Mouse (Mus musculus): ENCODE data around the gene Adra1b. TPM values are rescaled to one million over a fixed set of nuclear protein-coding genes. Genes with fewer than 3 reads are reported as not detected.

The Adra1b gene
- polyA plus RNA-seq, 1 experiment from 2014 or later, result 13.2 TPM

- H3K36me3 ChIP-seq, result no peaks in the 10 kb centered on the region
- H3K9me3 ChIP-seq, result no peaks in the 10 kb centered on the region
- ATAC-seq (ENCODE audit: low FRiP score, low read depth), result no peak
- H3K9ac ChIP-seq, result no peak overlapping the region
- H3K27ac ChIP-seq (replicated peaks), result no peak overlapping the region
- no peak overlapping the region for H3K4me2 ChIP-seq
- no peak overlapping the region for H3K4me3 ChIP-seq
- H3K27me3 ChIP-seq, result no peaks in the 10 kb centered on the region
- 48% methylated on average over 6 of the region's 6 CpGs for WGBS
- H3K4me1 ChIP-seq (replicated peaks), result no peaks in the 10 kb centered on the region; the same call in 1 of the 2 replicates
These were observed 25.2 kb upstream of the Adra1b start for GRCm38 (mm10) chr11:43926163-43926562.

- WGBS, result 51% methylated on average over 6 of the region's 6 CpGs
- Histone ChIP-seq H3K4me2 (no peak overlapping the region), H3K4me3 (no peak overlapping the region), H3K27me3 (no peaks in the 10 kb centered on the region), H3K9ac (no peak overlapping the region), H3K9me3 (no peaks in the 10 kb centered on the region), H3K27ac (replicated peaks) (no peak overlapping the region), H3K36me3 (no peaks in the 10 kb centered on the region), H3K4me1 (replicated peaks) (no peaks in the 10 kb centered on the region; the same call in 1 of the 2 replicates)
- ATAC-seq (ENCODE audit: low FRiP score, low read depth), result no peak
These were observed 24.6 kb upstream of the Adra1b start for GRCm38 (mm10) chr11:43925584-43925983.

GRCm38 (mm10) chr11:43921701-43922100, 20.7 kb upstream of the Adra1b start:
- no peak for ATAC-seq (ENCODE audit: low FRiP score, low read depth)
- 79% methylated on average over 2 of the region's 2 CpGs for WGBS
- no peak overlapping the region for H3K4me2 ChIP-seq

GRCm38 (mm10) chr11:43919492-43920055, 18.6 kb upstream of the Adra1b start:
- no peaks in the 10 kb centered on the region for H3K36me3 ChIP-seq
- no peaks in the 10 kb centered on the region for H3K27me3 ChIP-seq
- no peaks in the 10 kb centered on the region for H3K4me1 ChIP-seq (replicated peaks)
- no peak overlapping the region for H3K27ac ChIP-seq (replicated peaks)
- no peak for ATAC-seq (ENCODE audit: low FRiP score, low read depth)
- H3K9me3 ChIP-seq, result no peaks in the 10 kb centered on the region
- no peak overlapping the region for H3K9ac ChIP-seq
- no peak overlapping the region for H3K4me2 ChIP-seq
- H3K4me3 ChIP-seq, result no peak overlapping the region
- 86% methylated on average over 7 of the region's 7 CpGs for WGBS

More at GRCm38 (mm10) chr11:43921701-43922100, 20.7 kb upstream of the Adra1b start:
- no peak overlapping the region for H3K9ac ChIP-seq
- H3K27me3 ChIP-seq, result no peaks in the 10 kb centered on the region
- H3K36me3 ChIP-seq, result no peaks in the 10 kb centered on the region
- H3K4me3 ChIP-seq, result no peak overlapping the region
- H3K9me3 ChIP-seq, result no peaks in the 10 kb centered on the region
- no peak overlapping the region for H3K27ac ChIP-seq (replicated peaks)
- H3K4me1 ChIP-seq (replicated peaks), result no peaks in the 10 kb centered on the region; the same call in 1 of the 2 replicates

GRCm38 (mm10) chr11:43914552-43915447, 13.8 kb upstream of the Adra1b start:
- Histone ChIP-seq H3K4me3 (no peak overlapping the region), H3K4me2 (no peak overlapping the region), H3K9me3 (no peaks in the 10 kb centered on the region), H3K36me3 (no peaks in the 10 kb centered on the region), H3K27ac (replicated peaks) (no peak overlapping the region), H3K4me1 (replicated peaks) (no peaks in the 10 kb centered on the region), H3K27me3 (no peaks in the 10 kb centered on the region), H3K9ac (no peak overlapping the region)
- WGBS, result 84% methylated on average over 12 of the region's 12 CpGs
- no peak for ATAC-seq (ENCODE audit: low FRiP score, low read depth)

- Histone ChIP-seq H3K4me2 (no peak overlapping the region), H3K4me3 (no peak overlapping the region), H3K9ac (no peak overlapping the region), H3K36me3 (no peaks in the 10 kb centered on the region), H3K27ac (replicated peaks) (no peak overlapping the region), H3K4me1 (replicated peaks) (no peaks in the 10 kb centered on the region), H3K27me3 (no peaks in the 10 kb centered on the region), H3K9me3 (no peaks in the 10 kb centered on the region)
- 94% methylated on average over 16 of the region's 16 CpGs for WGBS
- no peak for ATAC-seq (ENCODE audit: low FRiP score, low read depth)
These were observed 11.3 kb upstream of the Adra1b start for GRCm38 (mm10) chr11:43912136-43912888.

GRCm38 (mm10) chr11:43911646-43912045, 10.6 kb upstream of the Adra1b start:
- no peak for ATAC-seq (ENCODE audit: low FRiP score, low read depth)
- Histone ChIP-seq H3K9ac (no peak overlapping the region), H3K27ac (replicated peaks) (no peak overlapping the region), H3K4me2 (no peak overlapping the region), H3K4me1 (replicated peaks) (no peaks in the 10 kb centered on the region), H3K9me3 (no peaks in the 10 kb centered on the region), H3K27me3 (no peaks in the 10 kb centered on the region), H3K36me3 (no peaks in the 10 kb centered on the region), H3K4me3 (no peak overlapping the region)
- 82% methylated on average over 6 of the region's 6 CpGs for WGBS

GRCm38 (mm10) chr11:43903351-43903750, 2.3 kb upstream of the Adra1b start:
- ATAC-seq (ENCODE audit: low FRiP score, low read depth), result no peak
- Histone ChIP-seq H3K4me1 (replicated peaks) (no peaks in the 10 kb centered on the region), H3K27ac (replicated peaks) (no peak overlapping the region), H3K27me3 (no peaks in the 10 kb centered on the region), H3K36me3 (no peaks in the 10 kb centered on the region), H3K4me3 (no peak overlapping the region), H3K9me3 (no peaks in the 10 kb centered on the region), H3K4me2 (no peak overlapping the region), H3K9ac (no peak overlapping the region)
- WGBS, result 84% methylated on average over 10 of the region's 10 CpGs

- Histone ChIP-seq H3K4me2 (no peak overlapping the region), H3K4me3 (no peak overlapping the region), H3K4me1 (replicated peaks) (no peaks in the 10 kb centered on the region), H3K27ac (replicated peaks) (no peak overlapping the region), H3K36me3 (no peaks in the 10 kb centered on the region), H3K27me3 (no peaks in the 10 kb centered on the region), H3K9ac (no peak overlapping the region), H3K9me3 (no peaks in the 10 kb centered on the region)
- no peak for ATAC-seq (ENCODE audit: low FRiP score, low read depth)
- 93% methylated on average over 2 of the region's 2 CpGs for WGBS
These were observed 1.3 kb downstream of the Adra1b start for GRCm38 (mm10) chr11:43899696-43900095.

GRCm38 (mm10) chr11:43895323-43895722, 5.7 kb downstream of the Adra1b start:
- H3K36me3 ChIP-seq, result no peaks in the 10 kb centered on the region
- no peaks in the 10 kb centered on the region for H3K9me3 ChIP-seq
- H3K4me3 ChIP-seq, result no peak overlapping the region
- no peak overlapping the region for H3K9ac ChIP-seq
- no peak overlapping the region for H3K27ac ChIP-seq (replicated peaks)
- H3K27me3 ChIP-seq, result no peaks in the 10 kb centered on the region
- H3K4me2 ChIP-seq, result no peak overlapping the region
- H3K4me1 ChIP-seq (replicated peaks), result no peaks in the 10 kb centered on the region
- ATAC-seq (ENCODE audit: low FRiP score, low read depth), result no peak
- 65% methylated on average over 2 of the region's 2 CpGs for WGBS

- Histone ChIP-seq H3K27ac (replicated peaks) (no peak overlapping the region), H3K27me3 (no peaks in the 10 kb centered on the region), H3K36me3 (no peaks in the 10 kb centered on the region), H3K9me3 (no peaks in the 10 kb centered on the region), H3K4me1 (replicated peaks) (0 out of 2 replicates have a peak, but pooled peaks cover 3% of the 10 kb centered on the region), H3K4me2 (no peak overlapping the region), H3K4me3 (no peak overlapping the region), H3K9ac (no peak overlapping the region)
- no peak for ATAC-seq (ENCODE audit: low FRiP score, low read depth)
- WGBS, result 75% methylated on average over 4 of the region's 4 CpGs
These were observed 8.5 kb downstream of the Adra1b start for GRCm38 (mm10) chr11:43892546-43892945.

- Histone ChIP-seq H3K9ac (no peak overlapping the region), H3K36me3 (no peaks in the 10 kb centered on the region), H3K9me3 (no peaks in the 10 kb centered on the region), H3K27me3 (no peaks in the 10 kb centered on the region), H3K4me2 (no peak overlapping the region), H3K4me1 (replicated peaks) (0 out of 2 replicates have a peak, but pooled peaks cover 3% of the 10 kb centered on the region), H3K27ac (replicated peaks) (no peak overlapping the region), H3K4me3 (no peak overlapping the region)
- no peak for ATAC-seq (ENCODE audit: low FRiP score, low read depth)
- 93% methylated on average over 3 of the region's 3 CpGs for WGBS
These were observed 9.6 kb downstream of the Adra1b start for GRCm38 (mm10) chr11:43891457-43891856.

All from hindbrain, embryonic 15.5 days (tissue).